Mouse (Mus musculus) right cerebral cortex, adult 18-20 months (tissue): ENCODE measurements around the gene Nfrkb.

ENCODE experiments used
- DNase-seq: peaks from one replicate; pipeline ENCODE4 v3.0.0; 2022; ENCODE audit warnings: mixed read lengths

Gene Nfrkb

DNA sequence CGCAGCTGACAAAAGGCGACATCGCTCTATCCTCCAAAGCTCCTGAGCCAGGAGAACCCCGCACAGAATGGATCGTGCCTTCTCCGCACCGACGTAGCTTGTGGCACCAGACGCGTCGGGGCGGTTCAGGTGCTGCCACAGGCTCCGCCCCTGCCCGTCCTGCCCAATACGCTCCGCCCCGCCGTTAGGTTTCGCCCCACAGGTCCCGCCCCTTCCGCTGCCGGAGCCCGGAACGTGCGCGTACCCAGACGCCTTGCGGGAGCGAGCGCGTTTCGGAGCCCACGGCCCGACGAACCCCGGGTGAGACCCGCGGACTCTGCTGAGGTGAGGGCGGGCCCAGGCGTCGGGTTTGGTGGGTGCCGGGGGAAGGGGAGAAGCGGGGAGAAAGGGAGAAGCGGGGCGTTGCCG, at the start of gene Nfrkb:
TSS of gene Nfrkb (plus strand) at position 246 of the 408 bp plus-strand sequence.
- DNase-seq, result peak; percentile 96

DNA sequence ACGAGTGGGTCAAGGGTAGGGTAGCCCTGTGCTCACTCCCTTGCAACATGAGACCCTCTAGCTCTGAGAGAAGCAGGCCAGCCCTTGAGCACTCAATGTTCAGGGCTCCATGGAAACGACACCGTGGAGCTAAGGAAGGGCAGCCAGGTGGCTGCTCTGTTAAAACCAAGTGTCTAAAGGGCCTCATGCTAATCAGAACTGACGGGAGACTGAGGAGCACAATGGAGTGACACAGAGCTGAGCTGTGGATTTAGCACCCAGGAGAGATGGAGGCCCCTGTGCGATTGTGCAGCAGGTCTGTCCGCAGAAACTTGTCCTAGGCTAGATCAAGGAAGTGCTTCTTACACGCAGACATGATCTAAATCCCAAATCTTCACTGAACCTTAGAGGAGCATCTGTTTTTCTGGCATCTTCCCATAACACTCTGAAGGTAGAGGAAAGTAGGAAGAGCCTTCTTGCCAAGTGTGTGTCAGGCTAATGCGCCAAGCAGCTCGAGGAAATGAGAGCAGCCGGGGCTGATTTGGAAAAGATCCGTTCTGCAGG, 41.6 kb upstream of the Nfrkb start:
- peak; percentile 23 for DNase-seq

DNA sequence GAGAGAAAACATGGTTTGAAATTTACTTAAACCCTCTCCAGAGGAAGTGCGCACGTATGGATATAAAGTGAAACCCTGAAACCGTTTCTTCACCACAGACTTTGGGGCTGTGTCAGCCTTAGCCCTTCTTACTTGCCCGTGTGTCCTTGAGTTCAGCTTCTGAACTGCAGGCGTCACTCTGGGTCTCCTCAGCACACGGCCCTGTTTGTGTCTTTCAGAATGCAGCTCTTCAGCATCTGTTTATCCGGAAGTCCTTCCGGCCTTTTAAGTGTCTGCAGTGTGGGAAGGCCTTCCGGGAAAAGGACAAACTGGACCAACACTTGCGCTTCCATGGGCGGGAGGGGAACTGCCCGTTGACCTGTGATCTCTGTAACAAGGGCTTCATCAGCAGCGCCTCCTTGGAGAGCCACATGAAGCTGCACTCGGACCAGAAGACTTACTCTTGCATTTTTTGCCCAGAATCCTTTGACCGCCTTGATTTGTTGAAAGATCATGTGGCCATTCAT, 39.4 kb upstream of the Nfrkb start:
- DNase-seq, result no peak

DNA sequence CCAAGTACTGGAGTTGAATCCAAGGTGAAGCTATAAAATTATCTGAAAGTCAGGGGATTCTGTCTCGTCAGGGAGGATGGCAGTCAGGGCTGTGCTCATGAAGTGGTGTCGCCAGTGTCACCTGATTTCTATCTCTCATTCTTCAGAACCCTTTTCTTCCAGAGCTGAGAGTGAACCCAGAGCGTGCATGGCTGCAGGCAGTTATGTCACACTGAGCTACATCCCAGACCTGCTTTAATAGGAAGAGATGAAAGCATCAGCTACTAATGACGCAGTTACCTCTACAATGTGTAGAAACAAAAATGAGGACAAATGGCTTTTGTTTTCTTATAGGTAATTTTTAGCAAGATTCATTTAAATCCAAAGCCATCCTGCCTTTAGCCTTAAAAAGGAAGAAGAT, 37.5 kb upstream of the Nfrkb start:
- DNase-seq, result no peak

DNA sequence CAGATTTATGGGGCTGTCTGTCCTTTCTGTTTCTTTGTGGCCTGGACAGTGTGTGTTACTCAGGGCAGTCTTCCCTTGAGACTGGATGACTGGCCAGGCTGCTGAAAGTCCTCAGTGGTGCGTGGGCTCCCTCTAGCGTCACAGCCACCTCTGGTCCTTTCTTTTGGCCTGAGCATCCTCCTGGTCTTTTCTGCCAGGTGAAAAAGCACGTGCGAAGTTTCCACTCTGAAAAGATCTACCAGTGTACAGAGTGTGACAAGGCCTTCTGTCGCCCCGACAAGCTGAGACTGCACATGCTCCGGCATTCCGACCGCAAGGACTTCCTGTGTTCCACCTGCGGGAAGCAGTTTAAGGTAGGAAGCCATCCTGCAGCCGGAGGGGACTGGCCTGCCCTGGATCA, 37.1 kb upstream of the Nfrkb start:
- peak; percentile 60 for DNase-seq

DNA sequence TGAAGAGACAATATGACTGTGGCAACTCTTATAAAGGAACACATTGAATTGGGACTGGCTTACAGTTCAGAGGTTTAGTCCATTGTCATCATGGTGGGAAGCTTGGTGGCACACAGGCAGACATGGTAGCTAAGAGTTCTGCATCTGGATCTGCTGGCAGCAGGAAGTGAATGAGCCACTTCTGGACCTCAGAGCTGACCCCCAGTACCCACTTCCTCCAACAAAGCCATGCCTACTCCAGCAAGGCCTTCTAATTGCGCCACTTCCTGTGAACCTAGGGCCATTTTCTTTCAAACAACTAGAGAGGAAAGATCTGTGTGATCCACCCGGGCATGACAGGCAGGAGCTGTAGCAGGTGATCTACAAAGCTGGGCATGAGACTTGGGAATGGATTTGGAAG, 33.3 kb upstream of the Nfrkb start:
- no peak for DNase-seq

DNA sequence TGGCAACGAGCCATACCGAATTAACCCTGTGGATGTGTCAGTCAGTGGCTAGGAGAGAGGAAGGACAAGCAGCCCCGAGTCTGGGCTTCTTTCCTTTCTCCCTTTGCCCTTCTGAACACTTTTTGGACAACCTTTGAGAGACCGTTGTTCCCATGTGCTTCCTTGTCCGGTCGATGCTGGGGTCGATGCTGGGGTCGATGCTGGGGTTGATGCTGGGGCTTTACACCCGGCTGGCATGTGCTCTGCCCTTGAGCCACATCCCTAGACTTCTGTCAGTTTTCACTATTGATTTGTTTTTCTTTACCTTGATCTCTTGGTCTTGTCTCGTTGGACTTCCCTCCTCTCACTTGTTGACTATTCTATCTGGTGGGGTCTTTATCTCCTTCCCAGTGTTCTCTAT, 32.5 kb upstream of the Nfrkb start:
- no peak for DNase-seq

DNA sequence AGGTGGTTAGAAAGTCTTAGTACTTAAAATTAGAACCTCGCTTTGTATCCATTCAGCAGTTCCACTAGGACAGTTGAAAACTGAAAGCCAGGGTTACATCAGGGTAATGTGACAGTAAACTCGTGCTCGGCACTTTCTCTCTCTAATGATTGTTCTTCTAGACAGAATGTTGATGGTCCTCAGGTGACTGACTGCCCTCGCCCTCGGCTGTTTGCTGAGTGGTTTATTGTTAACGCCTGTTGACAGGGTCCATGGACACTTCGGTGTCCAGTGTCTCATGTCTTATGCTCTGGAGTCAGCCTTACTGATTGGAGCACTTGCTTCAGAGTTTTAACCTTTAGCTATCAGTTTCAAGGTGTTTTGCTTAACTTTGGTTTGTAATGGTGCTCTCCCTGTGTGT, 31.9 kb upstream of the Nfrkb start:
- no peak for DNase-seq

DNA sequence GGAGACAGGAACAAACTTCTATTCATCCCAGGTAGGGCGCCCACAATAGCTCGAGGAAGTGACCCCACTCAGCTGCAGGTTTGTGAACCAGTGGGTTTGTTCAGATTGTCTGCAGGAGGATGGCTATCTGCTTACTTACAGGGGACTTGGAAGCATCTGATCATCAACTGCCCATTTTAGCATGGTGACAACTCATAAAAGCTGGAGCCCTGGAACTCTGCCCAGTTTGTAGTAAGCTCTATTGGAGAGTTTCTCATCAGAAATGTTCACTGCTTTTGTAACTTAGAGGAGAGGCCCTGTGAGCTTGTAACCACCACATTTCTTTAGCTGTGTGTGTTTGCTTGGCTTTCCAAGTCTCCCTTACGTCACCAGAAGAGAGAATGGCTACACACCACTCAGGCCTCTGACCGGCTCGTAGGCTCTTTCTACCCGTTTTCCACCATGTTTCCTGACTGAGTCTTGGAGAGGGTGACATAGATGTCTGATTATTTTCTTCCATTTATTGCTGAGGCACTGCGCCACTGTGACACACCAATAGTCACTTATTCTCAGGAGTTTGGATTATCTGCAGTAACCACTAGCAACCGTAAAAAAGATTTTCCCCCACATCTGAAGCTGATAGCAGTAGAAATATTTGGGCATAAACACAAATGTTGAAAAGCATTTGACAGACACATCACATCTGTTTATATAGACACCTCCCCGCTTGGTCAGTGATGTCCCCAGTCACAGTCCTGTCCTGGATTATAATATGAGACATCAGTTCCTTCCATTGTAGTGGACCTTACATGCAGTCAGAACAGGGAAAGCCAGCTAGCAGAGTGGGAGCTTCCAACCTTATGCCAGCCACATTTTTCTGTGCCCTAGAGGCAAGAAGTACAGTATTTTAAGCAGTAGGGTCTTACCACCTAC, 22.0 kb upstream of the Nfrkb start:
- peak; percentile 47 for DNase-seq

DNA sequence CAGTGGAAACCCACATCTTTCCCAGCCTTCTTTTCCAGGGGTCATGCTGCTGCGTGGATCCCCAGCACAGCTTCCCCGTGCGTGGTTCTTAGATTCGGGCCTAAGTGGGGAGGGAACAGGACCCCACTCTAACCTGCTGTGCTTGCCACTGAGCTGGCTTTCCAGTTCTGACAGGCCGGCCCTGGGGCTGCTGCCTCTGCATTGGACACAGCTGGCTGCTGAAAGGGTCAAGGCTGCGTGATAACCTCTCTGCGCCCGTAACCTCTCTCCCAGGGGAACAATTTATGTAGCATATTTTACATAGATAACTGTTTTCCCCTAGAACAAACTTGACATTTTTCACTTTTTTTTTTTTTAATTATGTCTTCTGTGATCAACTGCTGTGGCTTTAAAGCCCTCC, 20.9 kb upstream of the Nfrkb start:
- no peak for DNase-seq

DNA sequence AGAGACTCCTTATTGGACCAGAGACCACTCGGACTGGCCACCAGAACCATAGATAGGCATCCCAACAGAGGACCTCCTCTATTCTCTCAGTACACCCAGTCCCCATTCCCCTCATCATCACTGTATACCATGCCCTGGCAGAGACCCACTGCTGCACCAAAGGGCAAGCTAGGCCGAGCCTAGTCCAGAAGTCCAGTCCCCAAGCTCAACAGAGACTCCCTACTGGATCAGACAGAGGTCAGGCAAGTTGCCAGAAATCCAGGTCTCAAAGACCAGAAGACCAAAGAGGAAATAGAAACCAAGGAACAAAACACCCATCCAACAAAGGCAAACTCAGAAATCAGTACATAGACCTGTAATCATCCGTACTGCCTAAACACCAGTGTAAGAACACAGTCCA, 14.3 kb upstream of the Nfrkb start:
- DNase-seq, result no peak

DNA sequence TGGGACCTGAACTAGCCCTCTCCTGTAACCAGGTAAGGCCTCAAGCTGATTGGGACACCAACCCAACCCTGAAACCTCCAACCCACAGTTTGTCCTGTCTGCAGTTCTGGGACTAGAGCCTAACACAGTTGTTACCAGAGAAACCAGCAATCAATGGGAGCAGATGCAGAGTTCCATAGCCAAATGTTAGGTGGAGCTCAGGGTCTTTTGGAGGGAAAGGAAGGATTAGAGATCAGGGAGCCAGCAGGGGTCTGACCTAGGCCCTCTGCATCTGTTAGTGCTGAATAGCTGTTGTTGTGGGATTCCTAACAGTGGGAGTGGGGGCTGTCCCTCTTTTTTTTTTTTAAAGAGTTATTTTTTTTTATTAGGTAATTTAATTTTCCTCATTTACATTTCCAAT, 9.3 kb upstream of the Nfrkb start:
- no peak for DNase-seq

DNA sequence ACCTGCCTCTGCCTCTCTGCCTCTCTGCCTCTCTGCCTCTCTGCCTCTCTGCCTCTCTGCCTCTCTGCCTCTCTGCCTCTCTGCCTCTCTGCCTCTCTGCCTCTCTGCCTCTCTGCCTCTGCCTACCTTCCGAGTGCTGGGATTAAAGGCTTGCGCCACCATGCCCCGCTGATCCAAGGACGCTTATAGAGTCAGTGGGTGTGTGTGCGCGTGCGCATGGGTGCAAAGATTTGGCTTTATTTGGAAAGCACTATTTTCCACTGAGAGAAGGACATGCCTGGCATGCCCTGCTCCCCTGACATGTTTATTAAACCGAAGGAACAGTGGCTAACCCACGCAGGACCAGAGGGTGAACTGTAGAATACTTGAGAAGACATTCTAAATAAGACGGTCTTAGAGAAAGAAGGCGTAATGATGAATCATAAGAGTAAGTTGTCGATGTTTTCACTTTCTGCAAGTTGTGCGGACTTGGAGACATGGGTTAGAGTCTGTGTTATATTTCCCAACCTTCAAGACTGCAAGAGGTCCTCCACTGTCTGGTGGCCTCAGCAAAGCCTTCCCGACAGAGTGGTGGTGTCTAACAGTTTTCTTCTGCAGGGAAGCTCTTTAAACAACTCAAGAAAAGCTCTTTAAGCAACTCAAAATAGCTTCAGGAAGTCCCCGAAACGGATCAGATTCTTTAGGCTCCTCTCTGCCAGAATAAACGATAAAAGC, 1.0 kb upstream of the Nfrkb start:
- DNase-seq, result no peak

DNA sequence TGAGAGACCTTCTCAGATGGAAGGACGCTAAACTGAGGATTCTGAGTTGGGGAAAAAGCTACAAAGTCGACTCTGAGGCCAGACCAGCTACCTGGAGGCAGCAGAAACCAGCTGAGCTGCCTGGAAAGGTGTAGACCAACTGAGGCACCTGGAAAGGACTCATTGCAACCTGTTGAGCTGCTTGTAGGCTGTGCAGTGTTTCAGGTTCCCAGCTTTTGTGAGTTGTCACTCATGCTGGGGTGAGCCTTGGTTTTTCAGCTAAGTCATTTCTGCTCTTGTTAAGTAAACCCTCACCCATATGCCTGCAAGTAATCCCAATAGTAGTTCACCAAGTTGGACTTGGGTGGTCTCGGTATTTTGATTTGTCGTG, 507 bp upstream of the Nfrkb start:
- no peak for DNase-seq

DNA sequence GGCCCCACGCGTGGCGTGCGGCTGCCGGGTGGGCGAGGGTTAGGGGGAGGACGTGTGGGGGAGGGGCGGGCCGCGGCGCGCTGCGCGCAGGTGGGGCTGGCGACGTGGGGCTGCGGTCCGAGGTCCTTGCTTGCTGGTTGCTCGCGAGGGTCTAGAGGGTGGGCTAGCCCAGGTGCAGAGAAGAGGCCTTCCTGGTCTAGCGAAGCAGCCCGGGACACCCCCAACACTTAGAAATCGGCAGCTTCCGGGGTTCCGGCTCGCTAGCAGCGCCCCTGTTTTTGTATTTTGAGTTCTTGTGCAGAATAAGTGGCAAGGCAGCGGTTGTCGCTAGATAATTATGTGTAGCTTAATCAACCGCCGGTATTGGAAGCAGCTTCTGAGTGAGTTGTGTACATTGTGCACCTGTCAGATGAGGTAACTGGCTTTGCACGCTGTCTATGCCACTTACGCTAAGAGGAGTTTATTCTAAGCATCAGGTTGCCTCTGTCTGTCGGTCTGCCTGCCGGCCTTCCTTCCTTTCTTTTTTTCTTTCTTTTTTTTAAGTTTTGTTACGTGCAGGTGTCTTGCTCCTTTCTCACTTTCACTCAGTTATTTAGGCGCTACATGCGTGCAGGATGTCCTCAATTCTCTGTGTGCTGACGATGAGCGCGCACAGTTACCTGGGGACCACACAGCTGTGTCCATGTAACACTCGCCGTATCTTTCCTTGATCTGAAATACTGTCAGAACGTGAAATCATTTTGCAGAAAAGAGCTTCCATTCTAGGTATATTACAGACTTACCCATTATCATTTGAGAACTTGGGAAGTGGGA, 582 bp downstream of the Nfrkb start:
- DNase-seq, result no peak

DNA sequence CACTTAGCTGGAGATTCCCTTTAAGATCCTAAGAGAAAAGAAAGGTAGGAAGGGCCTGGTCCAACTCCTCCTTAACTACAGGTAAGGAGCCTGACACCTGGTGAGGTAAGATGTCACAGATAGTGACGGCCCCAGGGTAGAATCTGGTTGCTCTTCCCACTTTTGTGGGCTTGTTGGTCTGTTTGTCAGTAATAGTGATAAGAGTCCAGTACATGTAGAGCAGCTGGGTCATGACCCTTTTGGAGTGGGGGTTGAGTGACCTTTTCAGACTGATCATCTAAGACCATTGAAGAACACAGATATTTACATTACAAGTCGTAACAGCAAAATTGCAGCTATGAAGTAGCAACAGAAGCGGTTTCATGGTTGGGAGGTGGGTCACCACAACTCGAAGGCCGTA, 1.2 kb downstream of the Nfrkb start:
- no peak for DNase-seq

DNA sequence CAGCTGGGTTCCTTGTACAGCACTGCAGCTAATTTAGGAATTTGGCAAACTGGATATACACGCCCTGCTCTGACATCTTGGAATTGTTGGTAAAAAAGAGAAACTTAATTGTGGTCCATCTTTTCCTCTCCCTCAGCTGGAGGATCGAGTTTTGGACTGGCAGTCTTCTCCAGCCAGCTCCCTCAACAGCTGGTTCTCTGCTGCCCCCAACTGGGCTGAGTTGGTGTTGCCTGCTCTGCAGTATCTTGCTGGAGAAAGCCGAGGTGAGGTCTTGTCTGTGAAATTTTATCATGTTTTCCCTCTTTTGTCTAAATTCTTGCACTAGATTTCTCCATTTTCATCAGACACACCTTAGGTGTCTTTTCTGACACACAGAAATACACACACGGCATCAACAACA, 14.4 kb downstream of the Nfrkb start:
- DNase-seq, result peak; percentile 71

DNA sequence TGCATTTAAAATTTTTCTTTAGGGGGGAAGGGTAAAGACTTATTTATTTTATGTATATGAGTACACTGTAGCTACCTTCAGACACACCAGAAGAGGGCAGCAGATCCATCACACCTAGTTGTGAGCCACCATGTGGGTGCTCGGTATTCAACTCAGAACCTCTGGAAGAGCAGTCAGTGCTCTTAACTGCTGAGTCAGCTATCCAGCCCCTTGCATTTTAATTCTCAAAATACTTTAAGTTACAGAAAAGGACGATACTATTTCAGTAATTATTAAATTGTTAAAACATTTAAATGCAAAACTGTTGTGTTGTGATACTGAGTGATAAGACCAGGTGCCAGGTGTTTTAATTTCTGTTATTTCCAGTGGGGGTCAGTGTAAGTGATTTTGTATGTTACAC, 18.3 kb downstream of the Nfrkb start:
- DNase-seq, result no peak

DNA sequence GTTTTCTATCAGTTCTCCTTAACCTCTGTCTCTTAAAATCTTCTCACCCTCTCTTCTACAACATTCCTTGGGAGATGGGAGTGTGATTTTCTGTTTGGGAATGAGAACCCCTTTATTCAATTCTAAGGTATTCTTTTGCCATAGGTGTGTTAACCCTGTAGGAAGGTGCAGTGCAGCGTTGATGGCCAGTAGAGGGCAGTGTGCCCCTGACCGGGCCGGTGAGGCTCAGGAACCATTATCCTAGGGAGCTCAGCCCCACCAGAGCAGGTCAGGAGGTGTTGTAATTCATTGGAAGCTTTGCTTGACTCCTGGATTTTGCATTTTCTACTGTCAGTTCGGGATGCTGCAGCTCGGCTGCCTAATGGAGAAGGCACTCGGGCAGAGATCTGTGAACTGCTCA, 19.2 kb downstream of the Nfrkb start:
- DNase-seq, result no peak

DNA sequence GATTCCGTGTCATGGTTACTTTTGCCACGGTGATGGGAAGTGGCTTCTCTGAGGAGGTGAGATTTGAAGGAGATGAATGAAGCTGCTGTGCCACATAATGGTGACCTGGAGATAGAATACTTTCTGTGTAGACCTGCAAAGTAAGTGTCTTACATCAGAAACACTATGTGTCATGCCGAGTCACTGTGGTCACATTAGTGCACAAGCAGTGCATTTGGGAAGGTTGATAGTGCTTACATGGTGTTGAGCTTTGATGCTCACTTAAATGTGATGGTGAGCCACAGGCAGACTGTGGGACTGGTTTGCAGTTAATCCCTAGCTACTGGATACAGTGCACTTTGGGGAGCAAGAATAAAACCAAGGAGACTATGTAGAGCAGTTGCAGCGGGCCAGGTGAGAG, 26.2 kb downstream of the Nfrkb start:
- DNase-seq, result no peak

DNA sequence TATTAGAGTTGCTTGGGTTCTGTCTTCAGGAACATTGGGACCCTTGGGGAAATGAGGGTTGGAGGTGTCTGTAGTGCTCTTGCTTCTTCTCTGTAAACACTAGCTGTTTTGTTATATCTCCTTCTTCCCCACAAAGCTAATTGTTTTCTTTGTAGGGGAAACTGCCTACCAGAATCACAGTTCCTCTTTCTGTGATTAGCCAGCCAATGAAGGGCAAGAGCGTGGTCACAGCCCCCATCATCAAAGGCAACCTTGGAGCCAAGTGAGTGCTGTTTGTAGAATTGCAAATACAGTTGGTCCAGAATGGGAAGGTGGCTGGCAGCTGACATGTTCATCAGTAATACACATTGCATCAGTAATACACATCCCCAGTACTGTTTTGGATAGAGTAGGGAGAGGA, 32.8 kb downstream of the Nfrkb start:
- no peak for DNase-seq

DNA sequence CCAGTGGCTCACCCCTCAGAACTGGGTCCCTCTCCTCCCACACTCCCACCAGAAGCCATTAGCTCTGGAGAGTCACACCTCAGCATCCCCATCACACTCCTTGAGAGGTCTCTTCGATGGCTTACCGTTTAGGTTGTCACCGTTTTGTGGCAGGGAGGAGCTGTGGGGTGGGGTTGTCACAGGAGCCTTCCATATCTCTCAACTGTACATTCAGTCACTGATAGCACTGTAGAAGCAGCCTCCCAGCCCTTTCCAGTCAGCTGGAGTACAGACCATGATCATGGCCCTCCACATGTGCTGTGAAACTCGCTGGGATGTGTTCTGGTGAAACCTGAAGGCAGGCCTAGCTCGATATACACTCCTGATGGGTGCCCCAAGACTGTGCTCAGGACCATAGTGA, 36.2 kb downstream of the Nfrkb start:
- no peak for DNase-seq

DNA sequence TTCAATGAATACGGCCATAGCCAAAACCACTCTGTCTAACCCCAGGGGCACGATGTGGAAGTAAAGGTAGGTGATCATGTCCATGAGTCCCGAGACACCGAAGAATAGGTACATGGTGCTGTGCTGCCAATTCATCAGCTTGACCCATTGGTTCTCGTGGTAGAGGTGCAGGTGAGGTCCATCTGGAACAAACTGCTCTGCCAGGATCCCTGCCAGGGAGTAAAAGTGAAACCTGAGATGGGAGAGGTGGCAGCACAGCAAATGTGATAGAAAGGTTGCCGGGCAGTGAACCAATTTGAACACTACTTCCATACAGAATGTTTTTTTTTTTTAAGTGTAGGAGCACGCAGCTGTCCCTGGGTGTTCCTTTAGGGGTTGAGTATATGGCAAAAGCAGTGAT, 43.0 kb downstream of the Nfrkb start:
- no peak for DNase-seq
